Mouse (Mus musculus): ENCODE measurements around the gene Rpl36a.

DNA sequence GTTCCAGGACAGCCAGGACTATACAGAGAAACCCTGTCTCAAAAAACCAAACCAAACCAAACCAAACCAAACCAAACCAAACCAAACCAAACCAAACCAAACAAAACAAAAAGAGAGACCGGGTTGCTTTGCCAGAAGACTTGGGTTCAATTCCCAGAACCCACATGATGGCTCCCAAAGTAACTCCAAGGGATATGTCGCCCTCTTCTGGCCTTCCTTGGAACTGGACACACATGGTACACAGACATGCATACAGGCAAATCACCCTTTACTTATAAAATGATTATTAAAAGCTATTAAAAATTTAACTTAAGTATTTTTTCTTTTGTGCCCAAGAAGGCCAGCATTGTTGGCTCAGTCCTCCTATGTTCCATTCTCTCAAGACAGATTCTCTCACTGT, 28.9 kb downstream of the Rpl36a start:
- TF ChIP-seq POLR2A (IDR thresholded peaks at IDR 0.05; ENCODE audit: insufficient read depth, low read depth, low read length) (no peak), EP300 (IDR thresholded peaks at IDR 0.05; ENCODE audit: insufficient read depth, low read depth, low read length) (no peak), CTCF (IDR thresholded peaks at IDR 0.05) (peak; percentile 56)
